Mouse (Mus musculus) heart, adult 8-10 months (tissue): ENCODE data around the gene Matn1. TPM values are rescaled to one million over a fixed set of nuclear protein-coding genes. Genes with fewer than 3 reads are reported as not detected.

Experiments used
- DNase-seq: peaks from one replicate; pipeline ENCODE4 v3.0.0; 2022; ENCODE audit warnings: low spot score
- total RNA-seq, 4 experiments: library from RNA; stranded (reverse); gene quantifications; 2 replicates each; pipeline ENCODE4 v1.2.4; 2022

The Matn1 gene
- total RNA-seq, 4 experiments from 2014 or later = not detected

DNA sequence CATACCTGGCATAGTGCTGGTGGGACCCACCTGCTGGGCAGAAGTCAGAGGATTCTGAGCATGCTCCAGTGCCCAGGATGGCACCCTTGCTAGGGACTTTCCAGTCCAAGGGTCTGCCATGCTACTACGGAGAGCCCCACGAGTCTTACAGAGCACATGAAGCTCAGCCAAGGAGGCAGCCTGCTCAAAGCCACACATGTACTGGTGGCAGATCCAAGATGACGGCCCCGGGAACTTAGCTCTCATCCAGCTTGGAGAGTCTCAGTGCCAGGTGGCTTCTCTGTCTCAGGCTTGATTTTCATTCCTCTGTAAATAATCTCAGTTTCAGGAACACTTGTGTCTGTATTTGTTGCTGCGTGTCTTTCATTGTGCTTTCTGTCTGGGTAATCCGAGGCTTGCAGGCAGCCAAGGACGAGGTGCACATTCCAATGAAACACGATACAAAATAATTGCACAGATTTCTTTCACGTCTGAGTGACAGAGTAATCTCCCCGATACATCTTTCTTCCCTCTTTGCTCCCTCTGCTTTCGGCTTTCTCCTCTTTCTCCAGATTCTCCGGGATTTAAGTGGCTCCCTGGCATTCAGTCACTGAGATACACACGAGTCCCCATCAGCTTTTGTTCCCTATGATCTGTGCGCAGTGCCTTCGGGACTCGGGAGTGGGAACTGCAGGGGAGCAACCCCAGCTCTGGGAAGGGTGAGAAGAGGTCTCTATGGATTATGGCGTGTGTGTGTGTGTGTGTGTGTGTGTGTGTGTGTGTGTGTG, 40.4 kb downstream of the Matn1 start:
- no peak for DNase-seq

- DNase-seq = no peak
Measured at GRCm38 (mm10) chr4:130987046-130987445, 42.9 kb downstream of the Matn1 start.

DNA sequence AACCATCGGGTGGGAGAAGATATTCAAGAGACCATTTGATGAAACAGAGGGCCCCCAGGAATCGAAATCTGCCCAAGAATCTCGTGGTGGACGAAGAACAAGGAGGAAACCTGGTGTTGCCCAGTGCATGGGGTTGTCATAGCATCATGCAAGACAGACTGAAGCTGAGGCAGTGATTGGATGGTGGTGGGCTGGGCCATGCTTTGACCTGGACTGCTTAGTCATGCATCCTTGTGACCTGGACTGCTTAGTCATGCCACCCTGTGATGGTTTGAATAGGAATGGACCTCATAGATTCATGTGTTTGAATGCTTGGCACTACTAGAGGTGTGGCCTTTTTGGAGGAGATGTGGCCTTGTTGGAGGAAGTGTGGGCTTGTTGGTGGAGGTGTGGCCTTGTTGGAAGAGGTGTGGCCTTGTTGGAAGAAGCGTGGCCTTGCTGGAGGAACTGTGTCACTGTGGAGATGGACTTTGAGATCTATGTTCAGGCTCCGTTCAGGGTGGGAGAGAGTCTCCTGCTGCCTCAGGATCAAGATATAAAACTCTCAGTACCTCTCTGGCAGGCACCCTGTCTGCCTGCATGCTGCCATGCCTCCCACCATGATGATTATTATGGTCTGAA, 44.1 kb downstream of the Matn1 start:
- no peak for DNase-seq

DNA sequence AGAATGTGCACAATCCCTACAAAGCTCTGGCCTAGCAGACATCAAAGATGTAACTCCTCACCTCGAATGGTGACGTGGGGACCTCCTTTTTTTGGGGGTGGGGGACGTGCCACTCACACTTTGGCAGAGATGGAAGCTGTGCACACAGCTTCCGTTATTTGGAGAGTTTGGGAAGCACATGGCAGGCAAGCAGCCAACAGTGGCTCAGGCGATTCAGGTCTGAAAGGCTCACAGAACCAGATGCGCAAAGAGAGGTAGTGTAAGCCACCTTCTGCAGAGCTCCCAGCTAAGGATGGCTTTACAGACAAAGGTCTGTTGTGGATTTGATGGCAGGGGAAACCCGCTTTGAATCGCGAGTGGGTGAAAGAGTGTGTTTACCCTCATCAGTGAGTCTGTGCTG, 45.0 kb downstream of the Matn1 start:
- no peak for DNase-seq

GRCm38 (mm10) chr4:130990966-130991365, 46.8 kb downstream of the Matn1 start:
- DNase-seq = no peak

DNA sequence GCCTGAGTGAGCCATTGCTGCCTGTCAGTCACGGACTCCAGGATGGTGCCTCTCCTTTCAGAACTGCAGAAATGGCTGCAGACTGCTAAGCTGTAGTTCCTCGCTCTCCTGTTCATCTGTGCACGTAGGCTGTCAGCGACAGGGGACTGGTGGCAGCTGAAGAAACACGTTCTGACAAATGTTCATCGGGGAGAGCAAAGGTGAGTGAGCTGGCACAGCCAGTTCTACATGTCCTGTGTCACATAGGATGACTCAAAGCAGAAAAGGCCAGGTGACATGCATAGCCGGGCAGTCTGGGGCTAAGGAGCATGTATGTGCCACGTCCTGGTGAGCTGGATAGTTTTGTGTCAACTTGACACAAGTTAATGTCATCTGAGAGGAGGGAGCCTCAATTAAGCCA, 50.4 kb downstream of the Matn1 start:
- no peak for DNase-seq

DNA sequence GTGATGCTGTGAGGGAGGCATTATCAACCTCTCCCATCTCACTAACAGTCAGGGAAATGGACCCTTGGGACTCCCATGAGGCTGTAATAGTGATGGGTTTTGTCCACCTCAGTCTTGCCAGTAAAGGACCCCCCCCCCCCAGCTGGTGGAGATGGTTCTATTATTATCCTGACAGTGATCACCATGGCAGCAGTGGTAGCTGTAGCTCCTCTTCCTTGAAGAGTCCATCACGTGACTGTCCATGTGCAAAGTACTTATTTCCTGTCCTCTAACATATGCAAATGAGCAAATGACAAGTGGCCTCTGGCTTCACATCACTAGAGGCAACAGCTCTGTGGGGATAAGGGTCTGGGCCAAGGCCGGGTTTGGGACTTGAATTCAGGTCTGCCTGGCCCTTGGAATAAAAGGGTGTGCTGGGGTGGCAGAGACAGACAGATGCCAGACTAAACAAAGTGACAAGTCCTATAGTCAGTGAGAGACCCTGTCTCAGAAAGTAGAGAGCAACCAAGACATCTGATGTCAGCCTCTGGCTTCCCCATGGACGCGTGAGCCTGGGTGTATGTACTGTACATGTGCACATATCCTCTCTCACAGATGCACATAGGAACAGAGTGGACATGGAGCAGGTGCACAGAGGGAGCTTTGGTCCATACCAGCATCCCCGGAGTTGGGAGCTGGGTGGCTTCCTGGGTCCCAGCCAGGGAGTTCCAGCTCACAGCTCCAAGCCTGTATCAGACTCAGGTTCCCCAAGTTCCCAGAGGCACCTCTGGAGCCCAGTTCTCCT, 55.8 kb downstream of the Matn1 start:
- DNase-seq = no peak

GRCm38 (mm10) chr4:131000614-131001178, 56.5 kb downstream of the Matn1 start:
- no peak for DNase-seq

Other genes with a start within 250 kb of the Matn1 start
- 10 to 100 TPM; 24.2 to 48.6 (median 39.2) TPM for gene Sdc3, start 151.8 kb upstream of the Matn1 start, total RNA-seq
- 10 to 100 TPM in 3 of 4 experiments, 1 to 10 TPM in 1; 9.9 to 35.1 (median 12.5) TPM for gene Laptm5, start 31.3 kb upstream of the Matn1 start, total RNA-seq